ENCODE assay signal across 18 mouse cellular contexts in the genomic region with DNA sequence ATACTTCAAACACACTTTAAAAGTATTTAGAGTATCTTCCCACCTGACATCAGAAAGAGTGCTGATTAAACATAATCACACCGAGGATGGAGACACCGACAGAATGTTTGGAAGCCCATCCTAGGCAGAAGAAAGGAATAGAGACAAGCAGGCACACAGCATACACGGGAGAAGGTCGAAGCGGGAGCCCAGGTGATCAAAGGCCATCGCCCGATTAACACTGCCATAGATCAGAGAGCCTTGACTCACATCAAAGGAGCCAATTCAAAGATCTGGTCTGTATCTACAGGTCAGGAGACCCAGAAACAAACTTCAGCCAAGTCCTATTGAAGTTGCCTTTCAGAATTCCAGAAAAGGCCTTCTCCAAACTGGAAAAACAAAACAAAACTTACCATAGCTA. TPM values are rescaled to one million over a fixed set of nuclear protein-coding genes. Genes with fewer than 3 reads are reported as not detected.
DNase-seq lines count a peak whose midpoint lies in the region; ATAC-seq lines count a peak whose summit lies in the region.
"Had no signal": no experiment of that assay in that cellular context is flagged by ENCODE, and none has a peak within 500 bp of the region (broad histone marks: within the 10 kb centered on the region; RNA-seq: fewer than 3 reads in every experiment).

No protein-coding gene starts in this region.

- peaks cover 46% of the 10 kb centered on the region for H3K27me3 ChIP-seq in forebrain, embryonic 10.5 days (ENCODE audit: poor library complexity, severe bottlenecking)
- H3K27me3 ChIP-seq in forebrain, embryonic 15.5 days = no peaks in the 10 kb centered on the region
- H3K27me3 ChIP-seq in embryonic facial prominence, embryonic 10.5 days (replicated peaks; ENCODE audit: low read depth, poor library complexity, severe bottlenecking) = no peaks in the 10 kb centered on the region
- H3K27me3 ChIP-seq: embryonic facial prominence, embryonic 12.5 days had no signal

- no peak overlapping the region for H3K4me2 ChIP-seq in forebrain, embryonic 15.5 days (replicated peaks)
- H3K4me2 ChIP-seq: embryonic facial prominence, embryonic 12.5 days had no signal

- H3K9ac ChIP-seq in forebrain, embryonic 15.5 days (replicated peaks) = no peak overlapping the region
- H3K9ac ChIP-seq: embryonic facial prominence, embryonic 12.5 days; forebrain, embryonic 12.5 days; forebrain, postnatal 0 days had no signal

- no peak for DNase-seq in forebrain, embryonic 10.5 days (ENCODE audit: extremely low spot score, low spot score)
- DNase-seq in ZHBTc4 (ENCODE audit: low read depth, low spot score) = peak; percentile 58
- no peak for DNase-seq in embryonic facial prominence, embryonic 10.5 days (ENCODE audit: low spot score)
- DNase-seq in cerebellum, postnatal 36 days = no peak
- DNase-seq: adrenal gland, adult 8-10 months; adrenal gland, postnatal 14 days; cerebellum, adult 11-12 months; cerebellum, adult 2 months; cerebellum, adult 9-10 months; cerebellum, postnatal 10 days; cerebellum, postnatal 25 days; embryo, embryonic 11 days; forebrain, postnatal 0 days had no signal

- H3K36me3 ChIP-seq in forebrain, embryonic 10.5 days (replicated peaks) = peaks cover 25% of the 10 kb centered on the region
- H3K36me3 ChIP-seq in forebrain, embryonic 15.5 days = no peaks in the 10 kb centered on the region
- H3K36me3 ChIP-seq in embryonic facial prominence, embryonic 10.5 days (replicated peaks) = peaks cover 24% of the 10 kb centered on the region
- H3K36me3 ChIP-seq: embryonic facial prominence, embryonic 12.5 days had no signal

- H3K9me3 ChIP-seq in forebrain, embryonic 10.5 days = peaks cover 15% of the 10 kb centered on the region
- H3K9me3 ChIP-seq in forebrain, embryonic 15.5 days = no peaks in the 10 kb centered on the region
- H3K9me3 ChIP-seq in embryonic facial prominence, embryonic 10.5 days = peaks cover 8% of the 10 kb centered on the region; the same call in 1 of the 2 replicates
- H3K9me3 ChIP-seq: embryonic facial prominence, embryonic 12.5 days had no signal

- peak overlapping the region; percentile 3; the same call in 1 of the 2 replicates for H3K27ac ChIP-seq in forebrain, embryonic 10.5 days
- no peak overlapping the region for H3K27ac ChIP-seq in forebrain, embryonic 15.5 days (replicated peaks)
- 0 out of 2 replicates have a peak overlapping the region, but pooled peaks have one; percentile 20 for H3K27ac ChIP-seq in embryonic facial prominence, embryonic 10.5 days (replicated peaks)
- H3K27ac ChIP-seq: embryonic facial prominence, embryonic 12.5 days; forebrain, embryonic 12.5 days had no signal

- H3K4me3 ChIP-seq in forebrain, embryonic 10.5 days = no peak overlapping the region
- no peak overlapping the region for H3K4me3 ChIP-seq in forebrain, embryonic 15.5 days
- H3K4me3 ChIP-seq in embryonic facial prominence, embryonic 10.5 days = no peak overlapping the region
- H3K4me3 ChIP-seq: embryonic facial prominence, embryonic 12.5 days; forebrain, embryonic 12.5 days had no signal

- peaks cover 55% of the 10 kb centered on the region for H3K4me1 ChIP-seq in forebrain, embryonic 10.5 days
- peaks cover 15% of the 10 kb centered on the region for H3K4me1 ChIP-seq in forebrain, embryonic 15.5 days
- H3K4me1 ChIP-seq in embryonic facial prominence, embryonic 10.5 days = peaks cover 37% of the 10 kb centered on the region

- 28% methylated on average over 7 of the region's 7 CpGs for WGBS in forebrain, embryonic 10.5 days
- WGBS in forebrain, embryonic 15.5 days = 33% methylated on average over 7 of the region's 7 CpGs
- WGBS in embryonic facial prominence, embryonic 10.5 days = 49% methylated on average over 7 of the region's 7 CpGs

- ATAC-seq in forebrain, embryonic 15.5 days (replicated peaks) = no peak
- ATAC-seq: activated CD4-positive, CD25-positive, alpha-beta regulatory T cell, adult 4 months; forebrain, embryonic 14.5 days; forebrain, postnatal 0 days had no signal

RNA-seq across cellular contexts. Expression of a gene that starts 10.8 kb away (rescaled TPM):
- 18.4 and 21.4 TPM in 2 replicates for polyA plus RNA-seq in forebrain, embryonic 10.5 days (2016; fragmentation: Nextera tagmentation; extraction: Ambion mirVana)
- polyA plus RNA-seq in forebrain, embryonic 15.5 days (2015; fragmentation: Nextera tagmentation; extraction: Ambion mirVana) = 33.8 and 35.1 TPM in 2 replicates
- polyA plus RNA-seq in embryonic facial prominence, embryonic 10.5 days (2016; fragmentation: Nextera tagmentation; extraction: Ambion mirVana) = 25.3 and 25.9 TPM in 2 replicates
